Mouse (Mus musculus): ENCODE measurements at regions not wholly inside any gene's neighbourhood (a gene's known extent, or its start where the extent isn't known, plus 50 kb on each side); places are given as distances from the start of the nearest gene placed in this dataset.

DNA sequence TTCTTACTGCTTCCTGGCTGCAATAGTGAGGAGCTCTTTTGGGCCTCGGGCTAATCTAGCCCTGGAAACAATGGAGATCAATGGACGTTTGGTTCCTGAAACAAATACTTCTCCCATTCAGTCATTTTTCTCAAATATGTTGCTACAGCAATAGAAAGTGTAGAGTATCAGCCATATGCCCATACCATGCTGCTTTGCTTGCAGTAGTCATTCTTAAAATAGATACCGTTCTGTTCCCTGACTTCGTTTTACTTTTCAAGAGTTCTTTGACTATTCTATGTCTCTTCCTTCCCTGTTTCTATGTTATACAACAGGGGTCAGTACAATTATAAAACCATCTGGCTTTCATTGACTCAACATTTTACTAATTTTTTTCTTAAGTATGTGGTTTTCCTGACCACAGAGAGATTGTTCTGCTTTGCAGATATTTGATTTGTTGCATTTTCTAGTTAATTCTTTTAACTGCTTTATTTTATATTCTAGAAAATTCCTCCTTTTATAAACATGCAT lies 275.2 kb upstream of the Xrcc4 start:
- TF ChIP-seq CTCF (IDR thresholded peaks at IDR 0.05; ENCODE audit: control insufficient read depth, insufficient read depth, insufficient read length) (no peak), MAX (IDR thresholded peaks at IDR 0.05) (no peak)
